Mouse (Mus musculus): ENCODE results near the gene Bcas1.

Gene Bcas1

GRCm38 (mm10) chr2:170347131-170347765, 80.4 kb downstream of the Bcas1 start:
- DNase-seq (ENCODE audit: low read depth, low spot score), result peak; percentile 79

DNA sequence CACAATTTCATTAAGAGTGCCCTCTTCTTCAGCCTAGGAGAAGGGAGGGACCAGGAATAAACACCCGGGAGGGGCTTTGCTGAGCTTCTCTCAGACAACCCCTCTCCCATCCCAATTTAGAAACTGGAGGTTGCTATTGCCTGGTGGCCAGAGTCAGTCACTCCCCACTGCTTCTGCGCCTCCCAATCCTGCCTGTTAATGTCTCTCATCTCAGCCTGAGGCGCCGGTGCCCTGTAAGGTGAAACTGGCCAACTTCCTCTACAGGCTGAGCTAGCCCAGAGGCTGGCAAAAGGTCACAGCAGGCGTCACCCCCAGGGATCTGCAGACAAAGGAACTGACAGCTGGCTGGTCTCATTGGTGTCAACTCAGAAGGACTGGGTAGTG, 82.2 kb downstream of the Bcas1 start:
- peak; percentile 44 for DNase-seq (ENCODE audit: low read depth, low spot score)

GRCm38 (mm10) chr2:170344502-170345409, 82.9 kb downstream of the Bcas1 start:
- peak; percentile 36 for DNase-seq (ENCODE audit: low read depth, low spot score)

DNA sequence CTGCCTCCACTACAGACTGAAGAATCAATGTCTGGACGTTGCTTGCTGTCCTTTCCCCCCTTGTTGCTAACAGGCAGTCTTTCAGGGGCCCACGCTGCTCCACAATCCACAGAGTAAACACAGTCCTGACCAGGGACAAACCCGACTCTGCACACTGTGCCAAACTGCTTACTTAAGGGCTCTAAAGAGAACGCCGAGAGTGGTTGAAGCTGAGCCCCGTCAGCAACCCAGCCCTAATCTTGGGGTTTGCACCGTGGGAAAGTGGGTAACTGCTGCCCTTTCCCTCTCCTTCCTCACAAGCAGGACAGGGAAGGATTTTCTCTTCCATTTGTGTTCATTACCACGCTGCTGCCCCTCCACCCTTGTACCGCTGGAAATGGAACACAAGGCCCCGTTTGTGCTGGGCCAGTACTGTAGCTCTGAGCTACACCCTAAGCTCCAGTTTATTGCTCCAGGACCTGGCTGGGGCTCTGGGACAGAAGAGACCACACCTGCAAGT, 83.8 kb downstream of the Bcas1 start:
- no peak for DNase-seq (ENCODE audit: low read depth, low spot score)

DNA sequence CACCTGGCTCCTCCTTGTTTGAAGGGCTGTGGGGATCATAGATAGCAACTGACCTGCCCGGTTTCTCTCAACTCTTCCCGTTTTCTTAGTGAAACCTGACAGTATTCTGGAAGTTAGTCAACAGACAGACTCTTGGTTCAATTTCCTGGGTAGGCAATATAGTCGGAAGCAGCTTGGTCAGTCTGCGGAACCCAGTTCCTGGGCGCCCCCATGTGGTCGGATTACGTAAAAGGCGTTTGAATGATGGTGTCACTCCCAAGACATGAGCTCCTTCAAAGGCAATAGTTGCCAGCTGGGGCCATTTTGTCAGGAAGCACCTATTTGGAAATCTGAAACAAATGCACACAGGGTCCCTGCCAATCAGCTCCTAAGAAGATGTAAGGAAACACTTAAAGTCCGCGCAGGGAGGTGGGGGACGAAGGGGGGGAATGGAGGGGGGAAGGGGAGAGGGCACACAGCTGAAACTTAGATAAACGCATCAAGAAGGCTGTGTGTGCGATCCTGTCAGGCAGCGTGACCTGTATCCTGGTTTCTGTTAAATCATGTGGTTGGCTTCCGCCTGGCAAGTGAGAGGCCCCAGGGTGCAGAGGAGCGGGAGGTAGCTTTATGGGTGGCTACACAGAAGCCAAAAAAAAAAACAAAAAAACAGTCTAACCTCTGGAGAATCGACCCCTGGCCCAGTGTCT, 84.4 kb downstream of the Bcas1 start:
- DNase-seq (ENCODE audit: low read depth, low spot score), result peak; percentile 85

GRCm38 (mm10) chr2:170342312-170342830, 85.3 kb downstream of the Bcas1 start:
- no peak for DNase-seq (ENCODE audit: low read depth, low spot score)

DNA sequence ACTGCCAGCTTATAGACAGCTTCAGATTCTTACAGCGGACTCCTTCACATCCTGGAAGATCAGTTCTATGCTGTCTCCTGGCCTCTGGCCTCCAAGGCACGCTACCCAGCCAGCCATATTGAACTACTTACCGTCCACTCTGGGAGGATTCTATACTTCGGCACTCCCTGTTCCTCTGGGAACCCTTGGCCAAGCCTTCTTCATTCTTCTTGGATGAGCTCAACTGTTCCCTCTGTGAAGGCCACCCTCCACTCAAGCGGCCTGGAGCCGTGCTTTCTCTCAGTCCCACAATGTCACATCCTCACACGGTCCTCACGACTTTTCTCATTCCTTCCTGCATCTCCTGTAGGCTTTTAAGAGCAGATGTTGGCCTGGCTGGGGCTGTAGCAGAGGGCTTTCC, 86.5 kb downstream of the Bcas1 start:
- no peak for DNase-seq (ENCODE audit: low read depth, low spot score)

- no peak for DNase-seq (ENCODE audit: low read depth, low spot score)
Measured at GRCm38 (mm10) chr2:170336266-170336760, 91.3 kb downstream of the Bcas1 start.

GRCm38 (mm10) chr2:170335168-170335567, 92.5 kb downstream of the Bcas1 start:
- DNase-seq (ENCODE audit: low read depth, low spot score), result no peak

DNA sequence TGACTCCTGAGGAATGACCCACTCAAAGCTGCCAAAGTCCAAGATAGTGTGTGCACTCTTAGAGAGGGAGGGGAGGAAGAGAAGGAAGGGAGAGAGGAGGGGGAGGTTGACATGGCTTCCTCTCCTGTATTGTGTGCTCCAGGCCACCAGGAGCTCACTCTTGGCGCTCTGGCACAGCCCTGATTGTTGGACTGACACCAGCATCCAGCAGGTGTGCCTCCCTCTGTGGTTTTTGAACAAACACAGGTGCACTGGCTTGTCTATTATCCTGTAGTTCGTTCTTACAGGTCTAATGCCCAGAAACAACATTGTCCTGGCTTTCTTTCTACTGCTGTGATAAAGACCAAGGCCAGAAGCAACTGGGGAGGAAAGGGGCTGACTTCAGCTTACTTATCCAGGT, 95.8 kb downstream of the Bcas1 start:
- no peak for DNase-seq (ENCODE audit: low read depth, low spot score)

DNA sequence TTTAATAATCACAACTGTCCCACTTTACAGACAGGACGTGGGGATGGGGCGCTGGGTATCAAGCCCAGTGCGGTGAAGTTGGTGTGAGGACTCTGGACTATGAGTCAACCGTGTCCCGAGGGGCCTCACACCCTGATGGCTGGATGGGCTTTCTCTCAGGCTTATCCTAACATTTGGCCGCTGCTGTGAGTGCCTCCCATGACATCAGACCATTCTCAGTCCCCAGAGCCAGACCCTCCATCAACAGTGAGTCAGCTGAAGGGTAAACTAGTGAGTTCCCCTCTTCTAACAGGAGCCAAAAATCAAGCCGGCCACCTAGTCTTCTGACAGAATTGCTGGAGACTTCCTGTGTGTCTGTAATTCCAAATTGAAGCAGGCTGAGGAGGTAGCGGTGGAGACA, 97.2 kb downstream of the Bcas1 start:
- DNase-seq (ENCODE audit: low read depth, low spot score), result no peak

- DNase-seq (ENCODE audit: low read depth, low spot score), result no peak
Measured at GRCm38 (mm10) chr2:170329921-170330320, 97.7 kb downstream of the Bcas1 start.

GRCm38 (mm10) chr2:170323925-170324347, 103.7 kb downstream of the Bcas1 start:
- peak; percentile 77 for DNase-seq (ENCODE audit: low read depth, low spot score)

DNA sequence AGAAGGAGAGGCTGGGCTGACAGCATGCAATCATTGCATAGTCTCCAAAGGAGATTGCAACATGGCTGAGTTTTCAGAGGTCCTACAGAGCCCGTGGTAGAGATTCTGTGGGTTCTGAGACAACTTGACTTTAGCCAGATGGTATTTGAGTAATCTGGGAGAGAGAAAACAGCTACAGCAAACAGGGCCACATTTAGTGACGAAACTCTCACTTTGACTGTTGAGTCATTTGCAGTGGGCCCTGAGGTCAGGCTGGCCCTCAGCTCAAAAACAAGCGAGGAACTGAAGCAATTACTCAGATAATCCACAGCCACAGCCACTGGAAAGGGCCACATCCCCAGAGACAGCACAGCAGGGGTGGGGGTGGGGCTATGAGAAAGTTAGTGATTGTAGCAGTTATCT, 105.6 kb downstream of the Bcas1 start:
- peak; percentile 14 for DNase-seq (ENCODE audit: low read depth, low spot score)

DNA sequence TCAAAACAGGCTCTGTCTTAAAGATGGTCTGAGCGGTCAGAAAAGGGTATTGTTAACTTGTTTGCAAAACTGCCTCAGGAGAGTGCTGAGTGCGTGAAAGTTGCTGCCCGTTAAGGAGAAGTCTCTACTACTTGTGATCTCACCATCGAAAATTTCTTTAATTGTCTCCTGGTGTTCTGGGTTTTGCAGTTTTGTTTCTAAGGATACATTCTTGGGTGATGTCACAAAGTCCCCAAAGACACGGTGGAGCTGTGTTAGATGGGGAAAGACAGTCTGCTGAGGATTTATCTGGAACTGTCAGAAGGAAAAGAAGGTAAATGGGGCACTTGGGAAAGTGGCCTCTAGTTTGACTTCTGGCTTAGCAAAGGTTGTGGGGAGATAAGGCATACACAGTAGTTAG, 106.1 kb downstream of the Bcas1 start:
- no peak for DNase-seq (ENCODE audit: low read depth, low spot score)

DNA sequence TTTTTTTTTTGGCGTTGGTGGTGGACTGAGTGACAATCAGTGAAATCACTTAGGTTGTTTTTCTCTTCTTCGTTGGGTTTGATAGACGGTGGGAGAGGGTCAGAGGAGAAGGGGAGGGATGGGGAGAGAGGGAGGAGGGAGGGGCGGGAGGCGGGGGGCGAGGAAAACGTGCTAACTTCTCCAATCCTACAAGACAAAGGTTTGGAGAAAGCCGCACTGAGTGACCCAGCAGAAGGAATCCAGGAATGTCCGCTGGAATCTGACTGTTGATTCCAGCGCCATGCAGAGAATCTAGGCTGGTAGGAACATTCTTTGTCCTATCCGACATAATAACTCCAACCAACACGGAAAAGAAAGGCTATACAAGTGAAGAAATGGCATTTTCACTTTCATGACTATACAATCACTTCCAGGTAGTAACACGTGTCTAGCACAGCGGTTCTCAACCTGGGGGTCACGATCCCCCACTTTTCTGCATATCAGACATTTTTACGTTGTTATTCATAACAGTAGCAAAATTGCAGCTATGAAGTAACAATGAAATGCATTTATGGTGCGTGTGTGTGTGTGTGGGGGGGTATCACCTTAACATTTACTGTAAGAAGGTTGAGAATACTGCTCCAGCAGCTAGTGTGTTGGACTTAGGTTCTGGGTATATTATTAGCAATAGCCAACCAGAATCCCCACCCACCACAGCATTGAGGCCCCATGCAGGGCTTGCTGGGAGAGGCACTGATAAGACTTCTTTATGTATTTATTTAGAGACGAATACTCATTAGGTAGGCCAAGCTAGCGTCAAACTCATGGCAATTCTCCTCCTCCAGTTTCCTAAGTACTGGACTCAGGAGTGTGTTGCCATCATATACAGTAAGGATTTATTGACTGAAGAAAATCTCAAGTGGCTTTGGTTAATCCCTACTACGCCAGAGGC, 107.8 kb downstream of the Bcas1 start:
- no peak for DNase-seq (ENCODE audit: low read depth, low spot score)

DNA sequence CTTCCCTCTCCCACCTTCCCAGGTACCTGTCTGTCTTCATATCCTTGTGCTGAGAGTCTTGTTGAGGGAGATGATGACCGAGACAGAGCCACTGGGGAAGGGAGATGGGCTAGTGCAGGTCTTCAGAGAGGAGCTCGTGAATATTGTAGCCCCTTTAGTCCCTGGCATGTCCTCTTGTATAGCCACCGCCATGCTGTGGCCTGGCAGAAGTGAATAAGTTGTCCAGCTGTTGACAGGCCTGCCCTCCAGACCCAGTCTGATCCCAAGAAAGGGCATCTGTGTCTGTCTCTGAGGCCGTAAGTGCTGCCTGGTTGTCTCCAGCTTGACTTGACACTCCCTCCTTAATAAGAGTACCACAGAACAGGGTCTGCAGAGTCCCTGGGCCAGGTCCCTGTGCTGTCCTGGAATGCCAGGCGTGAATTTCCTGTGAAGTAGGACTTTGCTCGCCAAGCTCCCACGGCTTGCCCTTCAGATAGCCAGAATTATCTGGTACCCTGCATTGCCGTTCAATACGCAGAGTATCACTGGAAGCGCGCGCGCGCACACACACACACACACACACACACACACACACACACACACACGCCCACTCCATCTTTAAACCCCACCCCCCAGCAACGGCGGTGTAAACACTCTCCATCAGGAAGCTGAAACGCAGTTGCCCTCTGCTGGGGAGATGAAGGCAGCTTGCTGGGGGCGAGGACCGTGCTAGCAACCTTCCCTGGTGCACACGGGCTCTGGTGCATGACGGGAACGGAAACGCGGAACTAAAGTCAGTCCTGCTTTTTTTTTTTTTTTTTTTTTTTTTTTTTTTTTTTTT, 108.7 kb downstream of the Bcas1 start:
- peak; percentile 96 for DNase-seq (ENCODE audit: low read depth, low spot score)

GRCm38 (mm10) chr2:170316774-170317173, 110.9 kb downstream of the Bcas1 start:
- no peak for DNase-seq (ENCODE audit: low read depth, low spot score)

DNA sequence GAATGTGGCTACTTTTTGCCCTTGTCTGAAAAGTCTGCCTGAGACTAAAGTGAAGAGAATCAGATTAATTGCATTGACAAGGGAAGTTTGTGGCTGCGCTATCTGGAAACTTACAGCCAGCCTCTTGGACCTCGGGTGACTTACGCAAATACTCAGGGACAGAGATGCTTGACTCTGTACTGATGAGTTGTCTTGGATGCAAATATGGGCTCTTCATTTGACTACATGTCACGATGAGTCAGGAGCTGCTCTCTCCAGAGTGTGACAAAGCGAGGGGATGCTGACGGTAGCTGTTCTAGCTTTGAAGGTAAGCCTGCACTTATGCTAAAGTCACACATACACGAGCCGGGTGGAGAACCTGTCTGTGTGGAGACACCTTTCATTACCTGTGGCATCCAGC, 111.3 kb downstream of the Bcas1 start:
- no peak for DNase-seq (ENCODE audit: low read depth, low spot score)

- no peak for DNase-seq (ENCODE audit: low read depth, low spot score)
Measured at GRCm38 (mm10) chr2:170310988-170311359, 116.7 kb downstream of the Bcas1 start.
